Mouse (Mus musculus) olfactory bulb, adult 2 months (tissue): ENCODE data around the gene Nsun2. TPM values are rescaled to one million over a fixed set of nuclear protein-coding genes. Genes with fewer than 3 reads are reported as not detected.

Experiments used
- H3K27ac ChIP-seq: fragments of 200-500 bp; 2 replicates; pipeline ENCODE4 v1.5.1; 2012; ENCODE audit warnings: low read depth, low read length; ENCODE audit not compliant: insufficient read depth
- H3K4me1 ChIP-seq: fragments of 200-500 bp; 2 replicates; pipeline ENCODE4 v1.6.1; 2012; ENCODE audit warnings: low read length; ENCODE audit not compliant: control insufficient read depth, insufficient read depth
- H3K4me3 ChIP-seq: fragments of 200-500 bp; 2 replicates; pipeline ENCODE4 v1.5.1; 2012; ENCODE audit warnings: mild to moderate bottlenecking, low read depth, low read length, moderate library complexity; ENCODE audit not compliant: insufficient read depth
- CTCF ChIP-seq: fragments of 200-500 bp; IDR thresholded peaks from 2 replicates; pipeline ENCODE4 v1.5.1; 2012; ENCODE audit warnings: low read depth, mild to moderate bottlenecking, low read length, moderate library complexity; ENCODE audit not compliant: insufficient read depth
- POLR2A ChIP-seq: fragments of 200-500 bp; IDR thresholded peaks from 2 replicates; pipeline ENCODE4 v1.6.1; 2012; ENCODE audit warnings: mild to moderate bottlenecking, low read depth, low read length, moderate library complexity; ENCODE audit not compliant: insufficient read depth
- WGBS: fragments of 180-500 bp; shearing (Covaris S2); methylation state at CpG from one replicate; pipeline ENCODE4 v1.1.7; 2018; 5-methylcytosine and 5-hydroxymethylcytosine counted together
- polyA plus RNA-seq: library from polyadenylated mRNA; stranded (reverse); fragments of >200 nt; gene quantifications from 2 replicates; pipeline ENCODE4 v1.2.4, GENCODE M21; 2012; ENCODE audit warnings: low replicate concordance; ENCODE audit not compliant: missing spikeins, insufficient read depth, insufficient read length

Gene Nsun2
- polyA plus RNA-seq, 1 experiment: not detected

GRCm38 (mm10) chr13:69522161-69522791 lies 11.3 kb upstream of the Nsun2 start:
- no peak overlapping the region for H3K27ac ChIP-seq
- 97% methylated on average over 1 of the region's 1 CpGs for WGBS
- TF ChIP-seq CTCF (no peak), POLR2A (no peak)
- H3K4me3 ChIP-seq: no peak overlapping the region
- peaks cover 42% of the 10 kb centered on the region for H3K4me1 ChIP-seq

- WGBS: 43% methylated on average over 14 of the region's 14 CpGs
- Histone ChIP-seq H3K27ac (no peak overlapping the region), H3K4me3 (no peak overlapping the region), H3K4me1 (peaks cover 47% of the 10 kb centered on the region)
- TF ChIP-seq POLR2A: no peak
- TF ChIP-seq CTCF: no peak
Observed at GRCm38 (mm10) chr13:69523444-69524157, 9.9 kb upstream of the Nsun2 start.

GRCm38 (mm10) chr13:69524158-69524530 lies 9.4 kb upstream of the Nsun2 start:
- no peak for TF ChIP-seq CTCF
- no peak for TF ChIP-seq POLR2A
- Histone ChIP-seq H3K4me3 (no peak overlapping the region), H3K4me1 (peaks cover 49% of the 10 kb centered on the region), H3K27ac (no peak overlapping the region)
- 35% methylated on average over 2 of the region's 2 CpGs for WGBS

GRCm38 (mm10) chr13:69525867-69526266 lies 7.7 kb upstream of the Nsun2 start:
- Histone ChIP-seq H3K4me1 (peaks cover 63% of the 10 kb centered on the region), H3K4me3 (no peak overlapping the region), H3K27ac (no peak overlapping the region)
- TF ChIP-seq POLR2A: no peak
- WGBS: 59% methylated on average over 4 of the region's 4 CpGs

- WGBS: 76% methylated on average over 7 of the region's 7 CpGs
- Histone ChIP-seq H3K4me3 (no peak overlapping the region), H3K27ac (no peak overlapping the region), H3K4me1 (peaks cover 61% of the 10 kb centered on the region)
- no peak for TF ChIP-seq CTCF
- no peak for TF ChIP-seq POLR2A
Observed at GRCm38 (mm10) chr13:69528531-69528930, 5.0 kb upstream of the Nsun2 start.

- Histone ChIP-seq H3K4me1 (peaks cover 50% of the 10 kb centered on the region), H3K4me3 (no peak overlapping the region), H3K27ac (no peak overlapping the region)
- TF ChIP-seq POLR2A (no peak), CTCF (no peak)
- 62% methylated on average over 3 of the region's 3 CpGs for WGBS
Observed at GRCm38 (mm10) chr13:69530156-69530555, 3.4 kb upstream of the Nsun2 start.

GRCm38 (mm10) chr13:69530951-69531350 lies 2.6 kb upstream of the Nsun2 start:
- Histone ChIP-seq H3K27ac (no peak overlapping the region), H3K4me1 (peaks cover 45% of the 10 kb centered on the region), H3K4me3 (peak overlapping the region; percentile 31)
- WGBS: 69% methylated on average over 6 of the region's 6 CpGs
- no peak for TF ChIP-seq CTCF
- no peak for TF ChIP-seq POLR2A

GRCm38 (mm10) chr13:69531431-69531830 lies 2.1 kb upstream of the Nsun2 start:
- 27% methylated on average over 6 of the region's 6 CpGs for WGBS
- TF ChIP-seq POLR2A: no peak
- TF ChIP-seq CTCF: no peak
- Histone ChIP-seq H3K27ac (no peak overlapping the region), H3K4me3 (peak overlapping the region; percentile 31), H3K4me1 (peaks cover 41% of the 10 kb centered on the region)

- TF ChIP-seq CTCF (no peak), POLR2A (no peak)
- 9% methylated on average over 14 of the region's 14 CpGs for WGBS
- Histone ChIP-seq H3K4me3 (peak overlapping the region; percentile 52), H3K27ac (no peak overlapping the region), H3K4me1 (peaks cover 39% of the 10 kb centered on the region)
Observed at GRCm38 (mm10) chr13:69532101-69532892, 1.2 kb upstream of the Nsun2 start.
